Mouse (Mus musculus) liver, adult 2 months (tissue): ENCODE measurements around the gene Sox5.

Source experiments
- CTCF ChIP-seq: fragments of 200-500 bp; IDR thresholded peaks from 2 replicates; pipeline ENCODE4 v1.5.1; 2011; ENCODE audit warnings: low read depth, low read length, control low read depth
- POLR2A ChIP-seq: fragments of 200-500 bp; IDR thresholded peaks from 2 replicates; pipeline ENCODE4 v1.6.1; 2011; ENCODE audit warnings: low read length, control low read depth; ENCODE audit not compliant: insufficient read depth; ENCODE audit errors: extremely low read depth

GRCm38 (mm10) chr6:143788446-143788845 lies 993.3 kb downstream of the Sox5 start:
- TF ChIP-seq POLR2A (no peak), CTCF (no peak)
